Mouse (Mus musculus): ENCODE measurements around the gene Cd320.
"Not testable (repeated sequence)": the region's sequence is repeated elsewhere in the genome, so short reads cannot be mapped to it uniquely, and the experiment has no call there.

Gene Cd320

DNA sequence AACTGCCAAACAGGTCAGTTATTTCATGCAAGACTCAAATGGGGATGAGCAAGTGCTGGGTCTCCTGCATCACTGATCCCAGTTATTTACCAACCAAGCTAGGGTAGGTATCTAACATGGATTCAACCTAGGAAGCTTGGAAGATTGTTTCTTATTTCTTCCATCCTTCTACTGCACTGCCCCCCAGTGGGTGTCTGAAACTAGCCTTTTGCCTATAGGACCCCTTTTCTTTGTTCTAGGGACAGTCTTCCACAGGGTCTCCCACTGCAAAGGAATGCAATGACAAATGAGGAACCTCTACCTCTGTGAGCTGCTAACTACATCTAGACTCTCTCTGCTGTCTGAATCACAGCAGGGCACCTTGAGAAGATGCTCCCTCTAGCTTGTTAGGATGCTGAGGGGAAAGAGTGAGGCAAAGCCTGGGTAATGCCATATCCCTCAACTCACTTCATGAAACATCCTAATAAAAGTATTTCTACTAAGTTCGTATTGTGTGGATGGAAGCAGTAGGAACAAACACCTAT, 20.4 kb upstream of the Cd320 start:
- Histone ChIP-seq H3K27me3 (ENCODE audit: insufficient read depth, low read length) (no peaks in the 10 kb centered on the region), H3K4me3 (replicated peaks; ENCODE audit: low read length) (peak overlapping the region; percentile 91)
- TF ChIP-seq CTCF (conservative IDR thresholded peaks at IDR 0.05; ENCODE audit: low read length) (peak; percentile 14), NANOG (IDR thresholded peaks at IDR 0.05; ENCODE audit: borderline replicate concordance, low read length) (no peak), POU5F1 (IDR thresholded peaks at IDR 0.05; ENCODE audit: borderline replicate concordance, low read length) (no peak)

DNA sequence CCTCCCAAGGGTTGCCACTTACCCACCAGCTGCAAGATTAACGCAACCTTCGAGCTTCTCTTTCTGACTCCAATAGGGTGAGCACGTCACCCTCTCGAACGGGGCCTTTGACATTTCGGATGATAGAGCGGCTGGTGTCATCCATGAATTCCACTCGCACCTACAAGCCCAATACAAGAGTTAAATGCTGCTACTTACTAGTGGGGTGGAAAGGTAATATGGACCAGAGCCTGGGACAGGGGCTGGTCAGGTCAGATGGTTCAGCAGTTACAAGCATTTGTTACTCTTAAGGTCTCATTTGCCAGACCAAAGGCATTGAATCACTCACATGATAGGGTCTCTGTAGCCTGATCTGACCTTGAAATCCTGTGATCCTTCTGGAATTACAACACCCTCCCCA, 19.7 kb upstream of the Cd320 start:
- Histone ChIP-seq H3K4me3 (replicated peaks; ENCODE audit: low read length) (peak overlapping the region; percentile 91), H3K4me1 (replicated peaks; ENCODE audit: low read depth, low read length) (peaks cover 76% of the 10 kb centered on the region), H3K36me3 (ENCODE audit: insufficient read depth, low read length) (peaks cover 85% of the 10 kb centered on the region)
- not testable (repeated sequence) for H3K27me3 ChIP-seq (ENCODE audit: insufficient read depth, low read length); H3K9me3 ChIP-seq (ENCODE audit: low read length)

More for the DNA sequence above, 20.4 kb upstream of the Cd320 start:
- Histone ChIP-seq H3K4me1 (replicated peaks; ENCODE audit: low read depth, low read length) (peaks cover 72% of the 10 kb centered on the region), H3K36me3 (ENCODE audit: insufficient read depth, low read length) (peaks cover 82% of the 10 kb centered on the region), H3K9me3 (ENCODE audit: low read length) (no peaks in the 10 kb centered on the region)

DNA sequence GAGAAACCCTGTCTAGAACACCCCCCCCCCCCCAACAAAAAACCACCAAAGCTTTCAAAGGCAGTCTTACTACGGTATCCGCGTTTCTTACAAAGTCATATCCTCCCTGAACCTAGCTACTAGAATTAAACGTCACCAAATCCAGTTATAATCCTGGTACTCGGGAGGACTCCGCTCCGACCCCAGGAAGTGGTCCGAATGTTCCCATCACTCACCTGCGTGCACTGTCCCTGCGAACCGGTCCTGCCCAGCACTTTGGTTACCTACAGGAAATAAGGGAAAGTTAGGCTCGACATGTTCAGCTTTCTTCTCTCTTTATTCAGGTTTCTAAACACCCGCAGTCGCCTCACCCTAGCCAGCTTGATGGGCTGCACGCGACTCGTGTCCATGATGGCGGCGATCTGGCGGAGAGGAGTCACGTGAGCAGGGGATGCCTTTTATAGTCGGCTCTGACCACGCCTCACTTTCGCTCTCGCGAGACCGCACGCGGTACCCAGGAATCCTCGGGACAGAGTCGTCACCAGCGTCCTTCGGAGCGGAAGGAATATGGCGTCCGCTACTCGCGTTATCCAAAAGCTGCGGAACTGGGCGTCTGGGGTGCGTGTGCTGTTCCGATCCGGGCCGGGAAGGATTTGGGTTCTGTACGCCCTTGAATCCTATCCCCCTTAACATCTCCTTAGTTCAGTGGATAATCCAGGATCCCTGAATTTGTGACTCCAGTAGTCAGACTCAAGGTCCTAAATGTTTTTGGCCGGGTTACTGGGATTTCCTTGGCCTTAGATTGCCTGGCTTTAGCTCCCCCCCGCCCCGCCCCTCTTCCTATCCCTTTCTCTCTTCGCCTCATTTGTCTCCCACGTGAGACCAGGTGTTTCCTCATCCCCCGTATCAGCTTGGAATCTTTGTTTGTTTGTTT, 18.6 kb upstream of the Cd320 start, which contains the start of the genes Rps28 and Ndufa7:
Gene Rps28, minus strand, starts transcription at position 479 of the 913 bp plus-strand sequence.
Gene Ndufa7, plus strand, starts transcription at position 489 of the 913 bp plus-strand sequence.
- peak within 1 kb of the TSS; percentile 91 for H3K4me3 ChIP-seq (replicated peaks; ENCODE audit: low read length)
- peaks cover 73% of the 10 kb centered on the region for H3K4me1 ChIP-seq (replicated peaks; ENCODE audit: low read depth, low read length)
- TF ChIP-seq POU5F1 (IDR thresholded peaks at IDR 0.05; ENCODE audit: borderline replicate concordance, low read length) (no peak), CTCF (conservative IDR thresholded peaks at IDR 0.05; ENCODE audit: low read length) (no peak), NANOG (IDR thresholded peaks at IDR 0.05; ENCODE audit: borderline replicate concordance, low read length) (no peak)
- no peaks in the 10 kb centered on the region for H3K9me3 ChIP-seq (ENCODE audit: low read length)
- H3K36me3 ChIP-seq (ENCODE audit: insufficient read depth, low read length): peaks cover 85% of the 10 kb centered on the region
- no peaks in the 10 kb centered on the region for H3K27me3 ChIP-seq (ENCODE audit: insufficient read depth, low read length)

DNA sequence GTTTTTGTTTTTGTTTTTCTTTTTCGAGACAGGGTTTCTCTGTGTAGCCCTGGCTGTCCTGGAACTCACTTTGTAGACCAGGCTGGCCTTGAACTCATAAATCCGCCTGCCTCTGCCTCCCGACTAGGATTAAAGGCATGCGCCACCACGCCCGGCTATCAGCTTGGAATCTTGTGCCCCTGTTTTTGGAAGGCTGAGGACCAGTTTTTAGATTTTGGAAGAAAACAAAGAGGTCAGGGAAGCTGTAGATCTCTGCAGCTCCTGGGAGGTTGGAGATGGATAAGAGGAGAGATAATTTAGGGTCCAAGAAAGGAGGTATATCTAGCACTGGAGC, 17.9 kb upstream of the Cd320 start:
- not testable (repeated sequence) for H3K9me3 ChIP-seq (ENCODE audit: low read length); H3K27me3 ChIP-seq (ENCODE audit: insufficient read depth, low read length)
- peaks cover 67% of the 10 kb centered on the region for H3K4me1 ChIP-seq (replicated peaks; ENCODE audit: low read depth, low read length)
- H3K4me3 ChIP-seq (replicated peaks; ENCODE audit: low read length): peak overlapping the region; percentile 91
- peaks cover 85% of the 10 kb centered on the region for H3K36me3 ChIP-seq (ENCODE audit: insufficient read depth, low read length)

DNA sequence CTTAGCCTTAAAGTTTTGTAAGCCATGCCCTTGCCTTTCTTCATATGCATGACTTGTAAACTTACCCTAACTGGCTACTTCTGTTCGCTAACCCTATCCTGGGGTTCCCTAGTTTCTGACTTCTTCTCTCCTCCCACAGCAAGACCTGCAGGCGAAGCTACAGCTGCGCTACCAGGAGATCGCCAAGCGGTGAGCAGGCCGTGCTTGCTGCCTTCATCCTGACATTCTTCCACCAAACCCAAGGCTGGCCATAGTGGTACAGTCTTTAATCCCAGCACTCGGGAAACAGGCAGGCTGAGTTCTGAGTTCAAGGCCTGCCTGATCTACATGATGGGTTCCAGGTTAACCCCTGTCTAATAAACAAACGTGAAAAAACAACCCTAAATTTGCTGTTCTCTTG, 17.4 kb upstream of the Cd320 start:
- Histone ChIP-seq H3K9me3 (ENCODE audit: low read length) (no peaks in the 10 kb centered on the region), H3K27me3 (ENCODE audit: insufficient read depth, low read length) (no peaks in the 10 kb centered on the region), H3K4me3 (replicated peaks; ENCODE audit: low read length) (peak overlapping the region; percentile 91), H3K4me1 (replicated peaks; ENCODE audit: low read depth, low read length) (peaks cover 62% of the 10 kb centered on the region), H3K36me3 (ENCODE audit: insufficient read depth, low read length) (peaks cover 85% of the 10 kb centered on the region)
- TF ChIP-seq NANOG (IDR thresholded peaks at IDR 0.05; ENCODE audit: borderline replicate concordance, low read length) (no peak), POU5F1 (IDR thresholded peaks at IDR 0.05; ENCODE audit: borderline replicate concordance, low read length) (no peak), CTCF (conservative IDR thresholded peaks at IDR 0.05; ENCODE audit: low read length) (no peak)

- peaks cover 85% of the 10 kb centered on the region for H3K36me3 ChIP-seq (ENCODE audit: insufficient read depth, low read length)
- no peak overlapping the region for H3K4me3 ChIP-seq (replicated peaks; ENCODE audit: low read length)
- TF ChIP-seq CTCF (conservative IDR thresholded peaks at IDR 0.05; ENCODE audit: low read length) (peak; percentile 93), NANOG (IDR thresholded peaks at IDR 0.05; ENCODE audit: borderline replicate concordance, low read length) (no peak), POU5F1 (IDR thresholded peaks at IDR 0.05; ENCODE audit: borderline replicate concordance, low read length) (no peak)
- H3K27me3 ChIP-seq (ENCODE audit: insufficient read depth, low read length): no peaks in the 10 kb centered on the region
- peaks cover 48% of the 10 kb centered on the region for H3K4me1 ChIP-seq (replicated peaks; ENCODE audit: low read depth, low read length)
- no peaks in the 10 kb centered on the region for H3K9me3 ChIP-seq (ENCODE audit: low read length)
These were observed 16.0 kb upstream of the Cd320 start for GRCm38 (mm10) chr17:33826850-33827249.

DNA sequence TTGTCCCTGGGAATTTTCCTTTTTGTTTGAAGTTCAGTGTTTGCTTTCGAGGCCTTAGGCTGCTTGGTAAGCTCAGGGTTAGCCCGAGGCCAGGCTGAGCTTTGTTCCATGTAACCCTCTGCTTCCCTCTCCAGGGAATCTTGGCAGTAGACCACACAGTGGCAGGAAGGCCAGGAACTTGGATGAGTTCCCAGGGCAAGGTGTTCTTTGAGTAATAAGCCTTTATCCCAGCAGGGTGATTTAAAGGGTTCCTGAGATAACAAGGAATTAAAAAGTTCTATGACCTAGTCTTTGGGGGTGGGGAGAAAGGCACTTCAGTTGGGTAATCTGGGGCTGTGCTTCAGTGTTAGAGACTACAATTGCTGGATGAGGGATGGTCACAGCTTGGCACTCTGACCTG, 14.0 kb upstream of the Cd320 start:
- Histone ChIP-seq H3K4me1 (replicated peaks; ENCODE audit: low read depth, low read length) (peaks cover 48% of the 10 kb centered on the region), H3K9me3 (ENCODE audit: low read length) (no peaks in the 10 kb centered on the region), H3K36me3 (ENCODE audit: insufficient read depth, low read length) (peaks cover 85% of the 10 kb centered on the region), H3K4me3 (replicated peaks; ENCODE audit: low read length) (no peak overlapping the region), H3K27me3 (ENCODE audit: insufficient read depth, low read length) (no peaks in the 10 kb centered on the region)
- TF ChIP-seq CTCF (conservative IDR thresholded peaks at IDR 0.05; ENCODE audit: low read length) (no peak), POU5F1 (IDR thresholded peaks at IDR 0.05; ENCODE audit: borderline replicate concordance, low read length) (no peak), NANOG (IDR thresholded peaks at IDR 0.05; ENCODE audit: borderline replicate concordance, low read length) (no peak)

DNA sequence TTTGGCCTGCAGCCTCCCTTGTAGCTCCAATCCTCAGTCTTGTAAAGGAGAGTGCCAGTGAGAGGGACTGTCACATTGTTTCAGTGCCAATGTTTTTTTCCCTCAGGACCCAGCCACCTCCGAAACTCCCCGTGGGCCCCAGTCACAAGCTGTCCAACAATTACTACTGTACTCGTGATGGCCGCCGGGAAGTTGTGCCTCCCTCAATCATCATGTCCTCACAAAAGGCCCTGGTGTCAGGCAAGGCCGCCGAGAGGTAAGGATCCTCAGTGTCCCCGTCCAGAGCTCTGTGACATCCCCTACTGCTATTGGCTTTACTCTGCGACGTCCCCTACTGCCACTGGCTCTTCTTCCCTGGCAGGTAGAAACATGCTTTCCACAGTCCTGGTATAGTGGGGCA, 13.3 kb upstream of the Cd320 start:
- Histone ChIP-seq H3K9me3 (ENCODE audit: low read length) (no peaks in the 10 kb centered on the region), H3K36me3 (ENCODE audit: insufficient read depth, low read length) (peaks cover 91% of the 10 kb centered on the region), H3K27me3 (ENCODE audit: insufficient read depth, low read length) (no peaks in the 10 kb centered on the region), H3K4me3 (replicated peaks; ENCODE audit: low read length) (no peak overlapping the region), H3K4me1 (replicated peaks; ENCODE audit: low read depth, low read length) (peaks cover 52% of the 10 kb centered on the region)
- TF ChIP-seq CTCF (conservative IDR thresholded peaks at IDR 0.05; ENCODE audit: low read length) (no peak), POU5F1 (IDR thresholded peaks at IDR 0.05; ENCODE audit: borderline replicate concordance, low read length) (no peak), NANOG (IDR thresholded peaks at IDR 0.05; ENCODE audit: borderline replicate concordance, low read length) (no peak)

DNA sequence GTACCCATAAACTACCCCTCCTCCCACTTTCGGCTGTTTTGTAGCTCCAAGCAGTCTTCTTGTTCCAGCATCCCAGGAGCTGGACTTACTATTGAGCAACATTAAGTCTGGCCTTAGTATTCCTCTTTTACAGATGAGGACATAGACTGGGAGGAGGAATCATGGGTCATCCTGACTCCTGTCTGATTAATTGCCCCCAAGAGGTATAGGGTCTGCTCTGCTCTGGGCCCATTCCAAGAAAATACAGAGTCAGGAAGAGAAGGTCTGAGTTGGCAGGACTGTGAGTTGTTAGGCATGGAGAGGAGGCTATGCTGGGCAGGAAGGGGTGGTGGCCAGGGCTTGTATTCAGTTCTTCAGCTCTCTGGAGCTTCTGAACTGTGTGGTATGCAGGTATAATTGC, 1.3 kb downstream of the Cd320 start:
- H3K27me3 ChIP-seq (ENCODE audit: insufficient read depth, low read length): no peaks in the 10 kb centered on the region
- peaks cover 51% of the 10 kb centered on the region for H3K4me1 ChIP-seq (replicated peaks; ENCODE audit: low read depth, low read length)
- no peak for TF ChIP-seq NANOG (IDR thresholded peaks at IDR 0.05; ENCODE audit: borderline replicate concordance, low read length)
- no peak for TF ChIP-seq POU5F1 (IDR thresholded peaks at IDR 0.05; ENCODE audit: borderline replicate concordance, low read length)
- no peak for TF ChIP-seq CTCF (conservative IDR thresholded peaks at IDR 0.05; ENCODE audit: low read length)
- no peaks in the 10 kb centered on the region for H3K9me3 ChIP-seq (ENCODE audit: low read length)
- H3K4me3 ChIP-seq (replicated peaks; ENCODE audit: low read length): peak overlapping the region; percentile 98
- peaks cover 55% of the 10 kb centered on the region for H3K36me3 ChIP-seq (ENCODE audit: insufficient read depth, low read length)
